Mouse (Mus musculus) spleen, adult 2 months (tissue): ENCODE results near the gene Cog2. TPM values are rescaled to one million over a fixed set of nuclear protein-coding genes. Genes with fewer than 3 reads are reported as not detected.

ENCODE experiments used
- DNase-seq, 2 experiments: peaks; one replicate each; pipeline versions ENCODE4 v3.0.0 to v3.0.0-alpha.2; 2012 to 2021; ENCODE audit warnings: low spot score in 2 of 2, low read depth in 1 of 2
- H3K27ac ChIP-seq: fragments of 200-500 bp; 2 replicates; pipeline ENCODE4 v1.5.1; 2012; ENCODE audit warnings: low read length, inconsistent platforms; ENCODE audit not compliant: insufficient read depth
- H3K27me3 ChIP-seq: fragments of 200-500 bp; 2 replicates; pipeline ENCODE4 v1.6.1; 2012; ENCODE audit warnings: mild to moderate bottlenecking, moderate library complexity, low read length, inconsistent platforms; ENCODE audit not compliant: control insufficient read depth, insufficient read depth
- H3K36me3 ChIP-seq: fragments of 200-500 bp; 2 replicates; pipeline ENCODE4 v1.6.1; 2012; ENCODE audit warnings: mild to moderate bottlenecking, low read length, inconsistent platforms; ENCODE audit not compliant: control insufficient read depth, insufficient read depth
- H3K4me1 ChIP-seq: fragments of 200-500 bp; 2 replicates; pipeline ENCODE4 v1.6.1; 2011; ENCODE audit warnings: inconsistent platforms; ENCODE audit not compliant: control insufficient read depth, insufficient read depth, insufficient read length
- H3K4me3 ChIP-seq: fragments of 200-500 bp; 2 replicates; pipeline ENCODE4 v1.5.1; 2011; ENCODE audit warnings: mild to moderate bottlenecking, inconsistent platforms; ENCODE audit not compliant: insufficient read depth, insufficient read length; ENCODE audit errors: extremely low read depth
- CTCF ChIP-seq: fragments of 200-500 bp; IDR thresholded peaks from 2 replicates; pipeline ENCODE4 v1.5.1; 2011; ENCODE audit warnings: mild to moderate bottlenecking, inconsistent platforms; ENCODE audit not compliant: insufficient read depth, insufficient read length, insufficient replicate concordance; ENCODE audit errors: extremely low read depth
- POLR2A ChIP-seq: fragments of 200-500 bp; IDR thresholded peaks from 2 replicates; pipeline ENCODE4 v1.6.1; 2011; ENCODE audit warnings: low read depth, low read length, inconsistent platforms
- WGBS: fragments of 180-500 bp; shearing (Covaris S2); methylation state at CpG from one replicate; pipeline ENCODE4 v1.1.7; 2018; 5-methylcytosine and 5-hydroxymethylcytosine counted together
- polyA plus RNA-seq: library from polyadenylated mRNA; depleted of rRNA; stranded (reverse); fragments of >200 nt; gene quantifications from 2 replicates; pipeline ENCODE4 v1.2.3, GENCODE M21; 2012

The Cog2 gene
- polyA plus RNA-seq, 1 experiment: 15.1 TPM

DNA sequence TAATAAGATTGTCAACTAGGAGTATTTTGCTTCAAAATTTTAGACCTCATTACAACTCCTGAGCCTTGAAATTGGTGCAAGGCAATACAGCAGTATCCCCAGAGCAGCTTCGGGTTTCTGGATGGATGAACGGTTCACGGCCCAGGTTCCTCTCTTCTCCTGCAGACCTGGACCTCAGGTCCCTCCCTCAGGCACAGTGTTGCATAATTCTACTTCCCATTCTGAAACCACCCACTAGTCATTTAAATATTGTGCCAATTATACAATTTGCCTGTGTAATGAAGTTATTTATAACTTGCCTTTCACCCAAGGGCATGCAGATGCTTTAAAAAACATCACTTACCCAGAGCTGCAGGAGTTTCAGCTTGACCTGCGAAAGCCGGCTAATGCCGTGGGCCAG, 31.3 kb upstream of the Cog2 start:
- WGBS: 82% methylated on average over 6 of the region's 6 CpGs
- TF ChIP-seq POLR2A (no peak), CTCF (no peak)
- Histone ChIP-seq H3K27me3 (no peaks in the 10 kb centered on the region), H3K27ac (no peak overlapping the region), H3K4me3 (no peak overlapping the region), H3K4me1 (no peaks in the 10 kb centered on the region), H3K36me3 (no peaks in the 10 kb centered on the region)
- no peak for DNase-seq

- TF ChIP-seq POLR2A: no peak
- TF ChIP-seq CTCF: no peak
- Histone ChIP-seq H3K36me3 (no peaks in the 10 kb centered on the region), H3K27ac (no peak overlapping the region), H3K4me1 (no peaks in the 10 kb centered on the region), H3K4me3 (no peak overlapping the region), H3K27me3 (no peaks in the 10 kb centered on the region)
- 91% methylated on average over 6 of the region's 6 CpGs for WGBS
- DNase-seq: no peak
These were observed 30.8 kb upstream of the Cog2 start for GRCm38 (mm10) chr8:124489786-124490185.

DNA sequence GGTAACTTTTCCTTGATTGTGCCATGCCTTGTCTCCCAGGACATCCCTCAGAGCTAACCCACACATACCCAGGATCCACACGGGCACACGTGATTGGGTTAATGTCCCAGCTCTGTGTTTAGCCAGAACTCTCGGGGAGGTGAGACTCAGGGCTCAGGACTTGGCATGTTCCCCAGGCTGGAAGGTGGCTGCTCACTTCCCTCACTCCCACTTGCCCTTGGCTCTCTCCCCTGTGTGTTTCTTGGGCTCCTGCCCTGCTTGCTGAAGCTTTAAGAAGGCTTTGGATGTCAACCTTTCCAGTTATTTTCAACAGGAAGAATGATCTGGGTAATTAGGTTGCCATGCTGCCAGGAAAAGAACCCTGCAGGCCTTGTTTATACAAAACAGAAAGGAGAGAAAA, 26.2 kb upstream of the Cog2 start:
- Histone ChIP-seq H3K27me3 (no peaks in the 10 kb centered on the region), H3K4me1 (no peaks in the 10 kb centered on the region), H3K4me3 (no peak overlapping the region), H3K36me3 (no peaks in the 10 kb centered on the region), H3K27ac (no peak overlapping the region)
- TF ChIP-seq CTCF (no peak), POLR2A (no peak)
- DNase-seq: no peak
- 73% methylated on average over 3 of the region's 3 CpGs for WGBS

DNA sequence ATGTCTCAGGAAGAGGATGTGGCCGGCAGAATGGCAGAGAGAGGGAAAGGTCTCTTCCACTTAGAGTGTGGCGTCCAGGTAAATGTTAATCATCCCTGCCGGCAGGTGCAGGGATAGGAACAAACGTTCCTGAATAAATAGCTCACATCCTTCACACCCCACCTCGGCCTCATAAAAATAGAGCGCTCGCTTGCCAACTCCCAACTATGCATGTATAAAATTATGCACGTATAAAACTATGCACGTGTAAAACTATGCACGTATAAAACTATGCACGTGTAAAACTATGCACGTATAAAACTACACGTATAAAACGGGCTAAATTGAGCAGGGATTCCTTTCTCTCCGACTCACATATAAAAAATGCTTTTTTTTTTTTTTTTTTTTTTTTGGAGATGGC, 25.6 kb upstream of the Cog2 start:
- TF ChIP-seq POLR2A (no peak), CTCF (no peak)
- 87% methylated on average over 15 of the region's 15 CpGs for WGBS
- DNase-seq: no peak

GRCm38 (mm10) chr8:124495676-124496075, 24.9 kb upstream of the Cog2 start:
- Histone ChIP-seq H3K27ac (no peak overlapping the region), H3K4me1 (no peaks in the 10 kb centered on the region), H3K36me3 (no peaks in the 10 kb centered on the region), H3K27me3 (no peaks in the 10 kb centered on the region), H3K4me3 (no peak overlapping the region)
- DNase-seq: no peak
- WGBS: 84% methylated on average over 11 of the region's 11 CpGs
- TF ChIP-seq CTCF (no peak), POLR2A (no peak)

More for the DNA sequence above, 25.6 kb upstream of the Cog2 start:
- no peak overlapping the region for H3K4me3 ChIP-seq
- H3K27ac ChIP-seq: no peak overlapping the region
- H3K4me1 ChIP-seq: no peaks in the 10 kb centered on the region
- H3K27me3 ChIP-seq: no peaks in the 10 kb centered on the region
- no peaks in the 10 kb centered on the region for H3K36me3 ChIP-seq

- Histone ChIP-seq H3K4me1 (no peaks in the 10 kb centered on the region), H3K27ac (no peak overlapping the region), H3K4me3 (no peak overlapping the region), H3K27me3 (no peaks in the 10 kb centered on the region), H3K36me3 (no peaks in the 10 kb centered on the region)
- WGBS: 72% methylated on average over 4 of the region's 4 CpGs
- DNase-seq: no peak
- no peak for TF ChIP-seq POLR2A
- no peak for TF ChIP-seq CTCF
These were observed 24.3 kb upstream of the Cog2 start for GRCm38 (mm10) chr8:124496266-124496665.

DNA sequence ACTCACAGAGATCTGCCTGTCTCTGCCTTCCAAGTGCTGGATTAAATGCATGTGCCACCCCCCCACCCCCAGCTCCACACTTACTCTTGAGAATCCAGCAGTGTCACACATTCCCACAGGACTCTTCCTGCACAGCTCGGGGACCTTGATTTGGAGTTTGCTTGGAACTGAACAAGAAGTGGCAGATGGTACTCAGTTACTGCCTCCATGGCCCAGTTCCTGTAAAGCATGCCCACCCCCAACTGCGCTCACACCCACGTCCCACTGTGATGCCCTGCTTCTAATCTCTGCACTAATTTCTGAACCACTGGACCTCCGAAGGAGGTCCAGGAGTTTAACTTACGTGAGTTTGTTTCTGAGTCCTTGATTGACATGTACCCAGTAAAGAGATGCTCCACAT, 23.7 kb upstream of the Cog2 start:
- H3K36me3 ChIP-seq: no peaks in the 10 kb centered on the region
- WGBS: 85% methylated on average over 5 of the region's 5 CpGs
- TF ChIP-seq CTCF (no peak), POLR2A (no peak)
- DNase-seq: no peak
- no peaks in the 10 kb centered on the region for H3K27me3 ChIP-seq
- H3K4me3 ChIP-seq: no peak overlapping the region
- H3K27ac ChIP-seq: no peak overlapping the region
- no peaks in the 10 kb centered on the region for H3K4me1 ChIP-seq
